Mouse (Mus musculus): ENCODE data around the gene Gpr61. TPM values are rescaled to one million over a fixed set of nuclear protein-coding genes. Genes with fewer than 3 reads are reported as not detected.
A peak's percentile ranks its signal among the peaks of the same experiment; 100 is the strongest.

Gpr61 gene
- polyA plus RNA-seq, 1 experiment from 2014 or later = 1.0 TPM

GRCm38 (mm10) chr3:108185460-108186097 is 30.9 kb upstream of the Gpr61 start:
- 3% methylated on average over 16 of the region's 16 CpGs for WGBS
- DNase-seq (ENCODE audit: low spot score) = no peak
- Histone ChIP-seq H3K4me2 (ENCODE audit: low read length) (peak overlapping the region; percentile 83), H3K9me3 (replicated peaks; ENCODE audit: control insufficient read depth, low read length) (no peaks in the 10 kb centered on the region), H3K9ac (ENCODE audit: low read length) (peak overlapping the region; percentile 82), H3K36me3 (ENCODE audit: control insufficient read depth, insufficient read depth, low read length) (peaks cover 5% of the 10 kb centered on the region; the same call in 1 of the 2 replicates), H3K27ac (ENCODE audit: low read depth, low read length) (no peak overlapping the region), H3K27me3 (replicated peaks; ENCODE audit: control insufficient read depth, insufficient read depth, low read length) (no peaks in the 10 kb centered on the region), H3K4me3 (ENCODE audit: low read depth, low read length) (peak overlapping the region; percentile 72), H3K4me1 (ENCODE audit: control insufficient read depth, insufficient read depth, low read length) (0 out of 2 replicates have a peak, but pooled peaks cover 7% of the 10 kb centered on the region)
- ATAC-seq = peak; percentile 44; the same call in 1 of the 2 replicates

- H3K9ac ChIP-seq (ENCODE audit: low read length) = no peak overlapping the region
- 88% methylated on average over 3 of the region's 3 CpGs for WGBS
- no peak overlapping the region for H3K27ac ChIP-seq (ENCODE audit: low read depth, low read length)
- H3K27me3 ChIP-seq (replicated peaks; ENCODE audit: control insufficient read depth, insufficient read depth, low read length) = no peaks in the 10 kb centered on the region
- no peak overlapping the region for H3K4me2 ChIP-seq (ENCODE audit: low read length)
- no peak overlapping the region for H3K4me3 ChIP-seq (ENCODE audit: low read depth, low read length)
- no peaks in the 10 kb centered on the region for H3K9me3 ChIP-seq (replicated peaks; ENCODE audit: control insufficient read depth, low read length)
- H3K36me3 ChIP-seq (ENCODE audit: control insufficient read depth, insufficient read depth, low read length) = peaks cover 5% of the 10 kb centered on the region; the same call in 1 of the 2 replicates
- no peak for ATAC-seq
- DNase-seq (ENCODE audit: low spot score) = no peak
- H3K4me1 ChIP-seq (ENCODE audit: control insufficient read depth, insufficient read depth, low read length) = 0 out of 2 replicates have a peak, but pooled peaks cover 7% of the 10 kb centered on the region
Measured at GRCm38 (mm10) chr3:108184742-108185141, 30.1 kb upstream of the Gpr61 start.

- H3K4me3 ChIP-seq (ENCODE audit: low read depth, low read length) = no peak overlapping the region
- H3K27ac ChIP-seq (ENCODE audit: low read depth, low read length) = no peak overlapping the region
- H3K4me2 ChIP-seq (ENCODE audit: low read length) = no peak overlapping the region
- H3K36me3 ChIP-seq (ENCODE audit: control insufficient read depth, insufficient read depth, low read length) = no peaks in the 10 kb centered on the region
- WGBS = 14% methylated on average over 2 of the region's 2 CpGs
- ATAC-seq = no peak
- DNase-seq (ENCODE audit: low spot score) = no peak
- H3K9ac ChIP-seq (ENCODE audit: low read length) = no peak overlapping the region
- H3K27me3 ChIP-seq (replicated peaks; ENCODE audit: control insufficient read depth, insufficient read depth, low read length) = no peaks in the 10 kb centered on the region
- H3K9me3 ChIP-seq (replicated peaks; ENCODE audit: control insufficient read depth, low read length) = no peaks in the 10 kb centered on the region
- peaks cover 3% of the 10 kb centered on the region for H3K4me1 ChIP-seq (ENCODE audit: control insufficient read depth, insufficient read depth, low read length)
Measured at GRCm38 (mm10) chr3:108180514-108180913, 25.8 kb upstream of the Gpr61 start.

- ATAC-seq (no peak), DNase-seq (ENCODE audit: low spot score) (no peak)
- no peak overlapping the region for H3K4me2 ChIP-seq (ENCODE audit: low read length)
- no peaks in the 10 kb centered on the region for H3K36me3 ChIP-seq (ENCODE audit: control insufficient read depth, insufficient read depth, low read length)
- H3K27me3 ChIP-seq (replicated peaks; ENCODE audit: control insufficient read depth, insufficient read depth, low read length) = no peaks in the 10 kb centered on the region
- H3K27ac ChIP-seq (ENCODE audit: low read depth, low read length) = no peak overlapping the region
- peaks cover 15% of the 10 kb centered on the region for H3K4me1 ChIP-seq (ENCODE audit: control insufficient read depth, insufficient read depth, low read length)
- WGBS = 77% methylated on average over 7 of the region's 7 CpGs
- no peak overlapping the region for H3K9ac ChIP-seq (ENCODE audit: low read length)
- no peaks in the 10 kb centered on the region for H3K9me3 ChIP-seq (replicated peaks; ENCODE audit: control insufficient read depth, low read length)
- no peak overlapping the region for H3K4me3 ChIP-seq (ENCODE audit: low read depth, low read length)
Measured at GRCm38 (mm10) chr3:108178756-108179715, 24.4 kb upstream of the Gpr61 start.

- DNase-seq (ENCODE audit: low spot score) = peak; percentile 95
- Histone ChIP-seq H3K4me1 (ENCODE audit: control insufficient read depth, insufficient read depth, low read length) (peaks cover 17% of the 10 kb centered on the region), H3K36me3 (ENCODE audit: control insufficient read depth, insufficient read depth, low read length) (no peaks in the 10 kb centered on the region), H3K27ac (ENCODE audit: low read depth, low read length) (peak overlapping the region; percentile 78), H3K27me3 (replicated peaks; ENCODE audit: control insufficient read depth, insufficient read depth, low read length) (no peaks in the 10 kb centered on the region), H3K9me3 (replicated peaks; ENCODE audit: control insufficient read depth, low read length) (no peaks in the 10 kb centered on the region), H3K4me3 (ENCODE audit: low read depth, low read length) (no peak overlapping the region), H3K4me2 (ENCODE audit: low read length) (peak overlapping the region; percentile 15; the same call in 1 of the 2 replicates), H3K9ac (ENCODE audit: low read length) (peak overlapping the region; percentile 40; the same call in 1 of the 2 replicates)
- ATAC-seq = peak; percentile 96
- WGBS = 10% methylated on average over 14 of the region's 14 CpGs
Measured at GRCm38 (mm10) chr3:108174672-108175531, 20.2 kb upstream of the Gpr61 start.

- Histone ChIP-seq H3K4me1 (ENCODE audit: control insufficient read depth, insufficient read depth, low read length) (peaks cover 23% of the 10 kb centered on the region), H3K4me2 (ENCODE audit: low read length) (no peak overlapping the region), H3K27ac (ENCODE audit: low read depth, low read length) (no peak overlapping the region), H3K4me3 (ENCODE audit: low read depth, low read length) (no peak overlapping the region), H3K36me3 (ENCODE audit: control insufficient read depth, insufficient read depth, low read length) (no peaks in the 10 kb centered on the region), H3K9me3 (replicated peaks; ENCODE audit: control insufficient read depth, low read length) (no peaks in the 10 kb centered on the region), H3K27me3 (replicated peaks; ENCODE audit: control insufficient read depth, insufficient read depth, low read length) (no peaks in the 10 kb centered on the region), H3K9ac (ENCODE audit: low read length) (peak overlapping the region; percentile 37)
- ATAC-seq (no peak), DNase-seq (ENCODE audit: low spot score) (no peak)
- 41% methylated on average over 3 of the region's 3 CpGs for WGBS
Measured at GRCm38 (mm10) chr3:108169199-108169598, 14.5 kb upstream of the Gpr61 start.

- WGBS = 37% methylated on average over 14 of the region's 14 CpGs
- H3K4me3 ChIP-seq (ENCODE audit: low read depth, low read length) = no peak overlapping the region
- DNase-seq (ENCODE audit: low spot score) (no peak), ATAC-seq (no peak)
- peaks cover 20% of the 10 kb centered on the region for H3K4me1 ChIP-seq (ENCODE audit: control insufficient read depth, insufficient read depth, low read length)
- no peak overlapping the region for H3K9ac ChIP-seq (ENCODE audit: low read length)
- no peak overlapping the region for H3K27ac ChIP-seq (ENCODE audit: low read depth, low read length)
- H3K4me2 ChIP-seq (ENCODE audit: low read length) = no peak overlapping the region
- no peaks in the 10 kb centered on the region for H3K36me3 ChIP-seq (ENCODE audit: control insufficient read depth, insufficient read depth, low read length)
- no peaks in the 10 kb centered on the region for H3K27me3 ChIP-seq (replicated peaks; ENCODE audit: control insufficient read depth, insufficient read depth, low read length)
- no peaks in the 10 kb centered on the region for H3K9me3 ChIP-seq (replicated peaks; ENCODE audit: control insufficient read depth, low read length)
Measured at GRCm38 (mm10) chr3:108167499-108167898, 12.8 kb upstream of the Gpr61 start.

GRCm38 (mm10) chr3:108166486-108167211 is 12.0 kb upstream of the Gpr61 start:
- 2% methylated on average over 8 of the region's 11 CpGs for WGBS
- Histone ChIP-seq H3K9ac (ENCODE audit: low read length) (no peak overlapping the region), H3K4me1 (ENCODE audit: control insufficient read depth, insufficient read depth, low read length) (peaks cover 20% of the 10 kb centered on the region), H3K27me3 (replicated peaks; ENCODE audit: control insufficient read depth, insufficient read depth, low read length) (no peaks in the 10 kb centered on the region), H3K9me3 (replicated peaks; ENCODE audit: control insufficient read depth, low read length) (no peaks in the 10 kb centered on the region), H3K27ac (ENCODE audit: low read depth, low read length) (peak overlapping the region; percentile 64), H3K4me3 (ENCODE audit: low read depth, low read length) (no peak overlapping the region), H3K36me3 (ENCODE audit: control insufficient read depth, insufficient read depth, low read length) (no peaks in the 10 kb centered on the region), H3K4me2 (ENCODE audit: low read length) (no peak overlapping the region)
- ATAC-seq (peak; percentile 73), DNase-seq (ENCODE audit: low spot score) (peak; percentile 75)

Data from forebrain, embryonic 14.5 days (tissue).